Mouse (Mus musculus) bone marrow macrophage, adult 2 months (primary cell): ENCODE data around the gene Atp5j.

ENCODE experiments used
- CTCF ChIP-seq: IDR thresholded peaks from 2 replicates; pipeline ENCODE4 v1.5.1; 2012; ENCODE audit warnings: low read depth, mild to moderate bottlenecking, low read length, moderate library complexity
- POLR2A ChIP-seq: IDR thresholded peaks from 2 replicates; pipeline ENCODE4 v1.6.1; 2012; ENCODE audit warnings: mild to moderate bottlenecking, low read depth, low read length, borderline replicate concordance

- no peak for TF ChIP-seq CTCF
- TF ChIP-seq POLR2A = no peak
Measured at GRCm38 (mm10) chr16:84825009-84825408, 10.4 kb downstream of the Atp5j start.
